Mouse (Mus musculus): ENCODE data around the gene Bckdk. TPM values are rescaled to one million over a fixed set of nuclear protein-coding genes. Genes with fewer than 3 reads are reported as not detected.

The Bckdk gene
- total and polyA plus RNA-seq, 3 experiments: 32.6 to 126 TPM; not detected in 1

GRCm38 (mm10) chr7:127870136-127870821, 33.6 kb upstream of the Bckdk start:
- Histone ChIP-seq H3K9ac (ENCODE audit: control insufficient read depth, low read depth, low read length, poor library complexity, severe bottlenecking) (no peak overlapping the region), H3K9me3 (replicated peaks; ENCODE audit: insufficient read depth, low read length) (no peaks in the 10 kb centered on the region), H3K27me3 (ENCODE audit: control insufficient read depth in 1 of 2, insufficient read depth in 2 of 2, low read length in 2 of 2) (no peaks in the 10 kb centered on the region), H3K79me2 (ENCODE audit: control insufficient read depth, insufficient read depth, low read length, poor library complexity) (peaks cover 13% of the 10 kb centered on the region), H3K27ac (ENCODE audit: control insufficient read depth, low read depth, low read length) (no peak overlapping the region), H3K4me3 (ENCODE audit: control insufficient read depth in 1 of 2, insufficient read depth in 1 of 2, low read depth in 2 of 2, low read length in 2 of 2) (no peak overlapping the region), H3K4me1 (ENCODE audit: control insufficient read depth in 1 of 2, insufficient read depth in 2 of 2, low read length in 2 of 2) (peaks cover 6 to 16% of the 10 kb centered on the region in 2 experiments), H3K36me3 (ENCODE audit: control insufficient read depth in 1 of 2, insufficient read depth in 2 of 2, low read length in 2 of 2) (peaks cover 2 to 21% of the 10 kb centered on the region in 2 experiments; a peak in 3 of 4 replicates)
- DNase-seq (ENCODE audit: low read depth, low spot score): peak; percentile 67
- TF ChIP-seq MYB (IDR thresholded peaks at IDR 0.05; ENCODE audit: low read depth, low read length) (no peak), EP300 (IDR thresholded peaks at IDR 0.05; ENCODE audit: low read depth in 1 of 2, low read length in 2 of 2) (peak; percentile 7 to 24; a peak in 1 of 4 replicates), KAT2A (conservative IDR thresholded peaks at IDR 0.05; ENCODE audit: low read depth, low read length) (0 out of 2 replicates have a peak, but pooled peaks have one; percentile 16), POLR2AphosphoS2 (IDR thresholded peaks at IDR 0.05; ENCODE audit: low read length) (0 out of 2 replicates have a peak, but pooled peaks have one; percentile 29), SMC3 (IDR thresholded peaks at IDR 0.05; ENCODE audit: low read depth, low read length) (peak; percentile 71), CHD1 (IDR thresholded peaks at IDR 0.05; ENCODE audit: low read depth, low read length) (no peak), SIN3A (IDR thresholded peaks at IDR 0.05; ENCODE audit: low read length) (peak; percentile 44), NELFE (IDR thresholded peaks at IDR 0.05; ENCODE audit: low read depth, low read length) (no peak), ZNF384 (IDR thresholded peaks at IDR 0.05; ENCODE audit: low read depth, low read length) (no peak), RAD21 (IDR thresholded peaks at IDR 0.05; ENCODE audit: low read depth, low read length) (peak; percentile 42), ETS1 (IDR thresholded peaks at IDR 0.05; ENCODE audit: low read depth, low read length) (peak; percentile 63), MXI1 (IDR thresholded peaks at IDR 0.05; ENCODE audit: low read depth, low read length) (peak; percentile 45; the same call in 1 of the 2 replicates), GATA1 (IDR thresholded peaks at IDR 0.05; ENCODE audit: low read depth, low read length) (peak; percentile 48), RCOR1 (IDR thresholded peaks at IDR 0.05; ENCODE audit: low read depth, low read length) (0 out of 2 replicates have a peak, but pooled peaks have one; percentile 30), CTCF (IDR thresholded peaks at IDR 0.05 in 2 of 3, conservative IDR thresholded peaks at IDR 0.05 in 1 of 3; ENCODE audit: control insufficient read depth in 1 of 3, insufficient read depth in 1 of 3, low read depth in 2 of 3, low read length in 3 of 3, poor library complexity in 1 of 3, severe bottlenecking in 1 of 3) (peak; percentile 30 to 86 (median 36); a peak in 5 of 6 replicates)

- Histone ChIP-seq H3K9ac (ENCODE audit: control insufficient read depth, low read depth, low read length, poor library complexity, severe bottlenecking) (peak overlapping the region; percentile 90), H3K4me3 (ENCODE audit: control insufficient read depth in 1 of 2, insufficient read depth in 1 of 2, low read depth in 2 of 2, low read length in 2 of 2) (peak overlapping the region; percentile 81 to 86), H3K36me3 (ENCODE audit: control insufficient read depth in 1 of 2, insufficient read depth in 2 of 2, low read length in 2 of 2) (peaks cover 0 to 26% of the 10 kb centered on the region in 2 experiments), H3K4me1 (ENCODE audit: control insufficient read depth in 1 of 2, insufficient read depth in 2 of 2, low read length in 2 of 2) (peaks cover 4 to 23% of the 10 kb centered on the region in 2 experiments), H3K27me3 (ENCODE audit: control insufficient read depth in 1 of 2, insufficient read depth in 2 of 2, low read length in 2 of 2) (no peaks in the 10 kb centered on the region), H3K27ac (ENCODE audit: control insufficient read depth, low read depth, low read length) (peak overlapping the region; percentile 85), H3K9me3 (replicated peaks; ENCODE audit: insufficient read depth, low read length) (no peaks in the 10 kb centered on the region), H3K79me2 (ENCODE audit: control insufficient read depth, insufficient read depth, low read length, poor library complexity) (peaks cover 53% of the 10 kb centered on the region)
- no peak for TF ChIP-seq EP300 (IDR thresholded peaks at IDR 0.05; ENCODE audit: low read depth in 1 of 2, low read length in 2 of 2)
- TF ChIP-seq CHD1 (IDR thresholded peaks at IDR 0.05; ENCODE audit: low read depth, low read length): peak; percentile 53; the same call in 1 of the 2 replicates
- TF ChIP-seq JUND (IDR thresholded peaks at IDR 0.05; ENCODE audit: low read depth, low read length): no peak
- TF ChIP-seq UBTF (IDR thresholded peaks at IDR 0.05; ENCODE audit: borderline replicate concordance, insufficient read depth, low read depth, low read length): no peak
- TF ChIP-seq MYC (IDR thresholded peaks at IDR 0.05; ENCODE audit: low read depth, low read length): no peak
- TF ChIP-seq ZNF384 (IDR thresholded peaks at IDR 0.05; ENCODE audit: low read depth, low read length): peak; percentile 80
- TF ChIP-seq BHLHE40 (IDR thresholded peaks at IDR 0.05; ENCODE audit: borderline replicate concordance, low read depth, low read length): no peak
- peak; percentile 15; the same call in 1 of the 2 replicates for TF ChIP-seq MXI1 (IDR thresholded peaks at IDR 0.05; ENCODE audit: low read depth, low read length)
- no peak for TF ChIP-seq TCF12 (IDR thresholded peaks at IDR 0.05; ENCODE audit: low read depth, low read length)
- no peak for TF ChIP-seq KAT2A (conservative IDR thresholded peaks at IDR 0.05; ENCODE audit: low read depth, low read length)
- TF ChIP-seq TBP (IDR thresholded peaks at IDR 0.05; ENCODE audit: low read depth, low read length): no peak
- TF ChIP-seq GABPA (IDR thresholded peaks at IDR 0.05; ENCODE audit: low read depth, low read length): no peak
- no peak for TF ChIP-seq SIN3A (IDR thresholded peaks at IDR 0.05; ENCODE audit: low read length)
- no peak for TF ChIP-seq POLR2A (IDR thresholded peaks at IDR 0.05; ENCODE audit: control insufficient read depth in 1 of 2, insufficient read depth in 1 of 2, low read depth in 1 of 2, low read length in 2 of 2, poor library complexity in 1 of 2)
- TF ChIP-seq ZC3H11A (IDR thresholded peaks at IDR 0.05; ENCODE audit: low read depth, low read length): no peak
- no peak for DNase-seq (ENCODE audit: low read depth, low spot score)
Measured at GRCm38 (mm10) chr7:127874812-127875626, 28.9 kb upstream of the Bckdk start.
